Mouse (Mus musculus): ENCODE measurements at regions not wholly inside any gene's neighbourhood (a gene's known extent, or its start where the extent isn't known, plus 50 kb on each side); places are given as distances from the start of the nearest gene placed in this dataset.

GRCm38 (mm10) chr3:120732391-120732790 is 439.1 kb downstream of the Rwdd3 start:
- no peak for DNase-seq

GRCm38 (mm10) chr3:120731287-120731686 is 440.2 kb downstream of the Rwdd3 start:
- DNase-seq, result no peak

- no peak for DNase-seq
Observed at GRCm38 (mm10) chr3:120730225-120730624, 441.3 kb downstream of the Rwdd3 start.

GRCm38 (mm10) chr3:120729671-120730070 is 441.8 kb downstream of the Rwdd3 start:
- DNase-seq, result no peak

- no peak for DNase-seq
Observed at GRCm38 (mm10) chr3:120685227-120685626, 486.3 kb downstream of the Rwdd3 start.

- DNase-seq, result no peak
Observed at GRCm38 (mm10) chr3:120675906-120676305, 495.6 kb downstream of the Rwdd3 start.

GRCm38 (mm10) chr3:120668654-120669053 is 502.8 kb downstream of the Rwdd3 start:
- DNase-seq, result no peak

GRCm38 (mm10) chr3:120662521-120662920 is 509.0 kb downstream of the Rwdd3 start:
- no peak for DNase-seq

GRCm38 (mm10) chr3:120660776-120661175 is 510.7 kb downstream of the Rwdd3 start:
- DNase-seq, result no peak

GRCm38 (mm10) chr3:120649047-120649868 is 522.2 kb downstream of the Rwdd3 start:
- DNase-seq, result no peak

- no peak for DNase-seq
Observed at GRCm38 (mm10) chr3:120648391-120648790, 523.1 kb downstream of the Rwdd3 start.

GRCm38 (mm10) chr3:120636669-120637305 is 534.7 kb downstream of the Rwdd3 start:
- DNase-seq, result no peak

- no peak for DNase-seq
Observed at GRCm38 (mm10) chr3:120618358-120618757, 553.1 kb downstream of the Rwdd3 start.

GRCm38 (mm10) chr3:120594226-120594625 is 577.3 kb downstream of the Rwdd3 start:
- DNase-seq, result no peak

- DNase-seq, result no peak
Observed at GRCm38 (mm10) chr3:120591183-120591582, 580.3 kb downstream of the Rwdd3 start.

- DNase-seq, result no peak
Observed at GRCm38 (mm10) chr3:120570806-120571425, 600.6 kb downstream of the Rwdd3 start.

GRCm38 (mm10) chr3:120541556-120542476 is 629.7 kb downstream of the Rwdd3 start:
- DNase-seq, result no peak

GRCm38 (mm10) chr3:120533901-120534300 is 637.6 kb downstream of the Rwdd3 start:
- DNase-seq, result no peak

GRCm38 (mm10) chr3:120531880-120532580 is 639.5 kb downstream of the Rwdd3 start:
- DNase-seq, result no peak

GRCm38 (mm10) chr3:120511651-120512050 is 659.8 kb downstream of the Rwdd3 start:
- DNase-seq, result no peak

GRCm38 (mm10) chr3:120498937-120499336 is 672.6 kb downstream of the Rwdd3 start:
- no peak for DNase-seq

- DNase-seq, result no peak
Observed at GRCm38 (mm10) chr3:120477934-120478333, 693.6 kb downstream of the Rwdd3 start.
